Mouse (Mus musculus): ENCODE measurements around the gene Fam161a. TPM values are rescaled to one million over a fixed set of nuclear protein-coding genes. Genes with fewer than 3 reads are reported as not detected.

Fam161a gene
- total and polyA plus RNA-seq, 2 experiments, result 1.0 to 3.8 TPM

DNA sequence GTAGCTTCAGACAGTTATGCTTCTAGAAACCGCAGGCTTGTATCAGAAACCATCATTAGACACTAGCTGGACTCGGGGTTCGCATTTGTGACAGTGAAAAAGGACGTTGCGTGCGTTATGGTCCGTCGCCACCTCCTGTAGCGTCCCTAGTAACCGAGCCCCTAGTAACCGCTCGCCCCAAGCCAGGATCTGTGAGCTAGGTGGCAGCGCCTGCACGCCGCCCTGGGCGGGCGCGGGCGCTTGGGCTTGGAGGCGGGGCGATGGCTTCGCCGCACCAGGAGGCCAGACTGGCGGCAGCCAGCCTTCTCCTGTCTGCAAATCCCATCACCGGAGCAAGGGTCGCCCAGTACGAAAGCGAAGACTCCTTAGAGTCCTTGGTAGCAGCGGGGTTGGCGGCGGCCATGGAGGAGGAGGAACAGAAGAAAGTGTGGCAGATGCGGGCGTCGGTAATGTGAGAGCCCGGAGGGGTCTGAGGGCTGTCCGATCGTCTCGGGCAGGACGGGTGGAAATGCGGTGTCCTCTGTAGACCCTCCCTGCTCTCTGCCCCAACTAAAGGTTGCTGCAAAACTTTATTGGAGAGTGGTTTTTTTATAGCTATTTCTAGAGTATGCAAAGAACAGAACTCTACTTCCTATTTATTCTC is 971 bp downstream of the Fam161a start:
- Histone ChIP-seq H3K79me2 (ENCODE audit: control insufficient read depth, insufficient read depth, low read length) (no peaks in the 10 kb centered on the region), H3K27me3 (ENCODE audit: control insufficient read depth, insufficient read depth, low read length) (no peaks in the 10 kb centered on the region), H3K9ac (ENCODE audit: low read depth, low read length) (peak overlapping the region; percentile 80), H3K27ac (replicated peaks; ENCODE audit: insufficient read depth, low read depth, low read length) (peak overlapping the region; percentile 59; the same call in 1 of the 2 replicates), H3K36me3 (ENCODE audit: control insufficient read depth, insufficient read depth, low read length) (peaks cover 15% of the 10 kb centered on the region), H3K4me3 (ENCODE audit: insufficient read depth, low read depth, low read length) (peak overlapping the region; percentile 76), H3K4me1 (ENCODE audit: control insufficient read depth, insufficient read depth, low read length) (peaks cover 2% of the 10 kb centered on the region; the same call in 1 of the 2 replicates)
- TF ChIP-seq POLR2A (IDR thresholded peaks at IDR 0.05; ENCODE audit: extremely low read depth, insufficient read depth, low read length), result peak; percentile 49; the same call in 1 of the 2 replicates
- peak; percentile 23; the same call in 1 of the 2 replicates for TF ChIP-seq CTCF (IDR thresholded peaks at IDR 0.05; ENCODE audit: low read depth, low read length)
- peak; percentile 61 for DNase-seq (ENCODE audit: extremely low read depth, low read depth, low spot score)
- under 1% methylated on average over 40 of the region's 40 CpGs for WGBS

- WGBS, result 9% methylated on average over 4 of the region's 4 CpGs
- TF ChIP-seq CTCF (IDR thresholded peaks at IDR 0.05; ENCODE audit: low read depth, low read length) (no peak), POLR2A (IDR thresholded peaks at IDR 0.05; ENCODE audit: extremely low read depth, insufficient read depth, low read length) (no peak)
- H3K4me1 ChIP-seq (ENCODE audit: control insufficient read depth, insufficient read depth, low read length), result peaks cover 2% of the 10 kb centered on the region; the same call in 1 of the 2 replicates
- no peaks in the 10 kb centered on the region for H3K27me3 ChIP-seq (ENCODE audit: control insufficient read depth, insufficient read depth, low read length)
- DNase-seq (ENCODE audit: extremely low read depth, low read depth, low spot score), result no peak
- H3K27ac ChIP-seq (replicated peaks; ENCODE audit: insufficient read depth, low read depth, low read length), result no peak overlapping the region
- H3K4me3 ChIP-seq (ENCODE audit: insufficient read depth, low read depth, low read length), result no peak overlapping the region
- H3K79me2 ChIP-seq (ENCODE audit: control insufficient read depth, insufficient read depth, low read length), result no peaks in the 10 kb centered on the region
- no peak overlapping the region for H3K9ac ChIP-seq (ENCODE audit: low read depth, low read length)
- H3K36me3 ChIP-seq (ENCODE audit: control insufficient read depth, insufficient read depth, low read length), result peaks cover 10% of the 10 kb centered on the region
These were observed 1.5 kb downstream of the Fam161a start for GRCm38 (mm10) chr11:23008824-23009200.

DNA sequence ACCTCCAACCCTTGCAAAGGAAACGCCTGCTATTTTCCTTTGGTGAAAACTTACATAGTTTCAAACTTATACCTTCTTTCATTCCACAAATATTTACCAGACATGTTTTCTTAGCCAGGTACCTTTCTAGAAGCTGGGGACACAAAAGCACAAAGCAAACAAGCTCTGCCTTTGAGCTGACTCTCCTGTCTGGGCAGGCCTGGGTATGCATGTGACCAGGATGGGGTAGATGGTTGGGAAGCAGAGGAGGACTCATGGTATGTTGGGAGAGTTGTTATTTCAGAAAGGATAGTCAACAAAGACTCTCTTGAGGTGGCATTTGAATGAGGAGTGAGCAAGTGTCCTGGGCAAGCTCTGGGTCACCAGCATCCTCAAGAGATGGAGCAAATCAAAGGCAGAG is 5.8 kb downstream of the Fam161a start:
- no peak overlapping the region for H3K4me3 ChIP-seq (ENCODE audit: insufficient read depth, low read depth, low read length)
- no peaks in the 10 kb centered on the region for H3K4me1 ChIP-seq (ENCODE audit: control insufficient read depth, insufficient read depth, low read length)
- no peak overlapping the region for H3K9ac ChIP-seq (ENCODE audit: low read depth, low read length)
- 77% methylated on average over 1 of the region's 1 CpGs for WGBS
- no peaks in the 10 kb centered on the region for H3K27me3 ChIP-seq (ENCODE audit: control insufficient read depth, insufficient read depth, low read length)
- no peaks in the 10 kb centered on the region for H3K36me3 ChIP-seq (ENCODE audit: control insufficient read depth, insufficient read depth, low read length)
- H3K27ac ChIP-seq (replicated peaks; ENCODE audit: insufficient read depth, low read depth, low read length), result no peak overlapping the region
- TF ChIP-seq CTCF (IDR thresholded peaks at IDR 0.05; ENCODE audit: low read depth, low read length), result no peak
- TF ChIP-seq POLR2A (IDR thresholded peaks at IDR 0.05; ENCODE audit: extremely low read depth, insufficient read depth, low read length), result no peak
- H3K79me2 ChIP-seq (ENCODE audit: control insufficient read depth, insufficient read depth, low read length), result no peaks in the 10 kb centered on the region
- DNase-seq (ENCODE audit: extremely low read depth, low read depth, low spot score), result no peak

DNA sequence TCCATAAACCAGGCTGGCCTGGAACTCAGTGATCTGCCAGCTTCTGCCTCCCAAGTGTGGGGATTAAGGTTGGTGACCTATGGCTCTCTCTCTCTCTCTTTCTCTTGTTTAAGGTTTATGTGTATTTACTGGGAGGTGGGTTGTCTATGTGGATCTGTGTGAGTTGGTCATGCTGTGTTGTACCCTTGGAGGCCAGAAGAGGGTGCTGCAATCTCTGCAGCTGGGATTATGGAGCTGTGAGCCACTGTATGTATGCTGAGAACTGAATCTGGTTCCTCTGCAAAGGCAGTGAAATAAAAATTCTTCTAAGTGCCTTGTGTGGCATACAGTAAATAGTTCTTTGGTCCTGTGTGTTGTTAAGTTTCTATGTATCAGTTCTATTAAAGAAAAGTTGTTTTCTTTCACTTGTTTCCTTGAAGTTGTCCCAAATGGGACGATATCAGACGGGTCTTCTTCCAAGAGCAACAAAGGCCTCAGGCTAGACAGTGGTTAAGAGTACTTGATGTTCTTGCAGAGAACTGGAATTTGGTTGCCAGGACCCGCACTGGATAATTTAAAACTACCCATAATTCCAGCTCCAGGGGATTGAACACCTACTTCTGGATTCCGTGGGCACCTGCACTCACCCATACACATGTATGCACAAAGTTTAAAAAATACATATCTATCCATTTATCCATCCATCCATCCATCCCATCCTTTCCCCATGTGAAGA is 6.4 kb downstream of the Fam161a start:
- TF ChIP-seq POLR2A (IDR thresholded peaks at IDR 0.05; ENCODE audit: extremely low read depth, insufficient read depth, low read length), result no peak
- TF ChIP-seq CTCF (IDR thresholded peaks at IDR 0.05; ENCODE audit: low read depth, low read length), result peak; percentile 62; the same call in 1 of the 2 replicates
- Histone ChIP-seq H3K4me1 (ENCODE audit: control insufficient read depth, insufficient read depth, low read length) (no peaks in the 10 kb centered on the region), H3K27me3 (ENCODE audit: control insufficient read depth, insufficient read depth, low read length) (no peaks in the 10 kb centered on the region), H3K27ac (replicated peaks; ENCODE audit: insufficient read depth, low read depth, low read length) (no peak overlapping the region), H3K9ac (ENCODE audit: low read depth, low read length) (no peak overlapping the region), H3K36me3 (ENCODE audit: control insufficient read depth, insufficient read depth, low read length) (peaks cover 2% of the 10 kb centered on the region; the same call in 1 of the 2 replicates), H3K79me2 (ENCODE audit: control insufficient read depth, insufficient read depth, low read length) (no peaks in the 10 kb centered on the region), H3K4me3 (ENCODE audit: insufficient read depth, low read depth, low read length) (no peak overlapping the region)
- DNase-seq (ENCODE audit: extremely low read depth, low read depth, low spot score), result peak; percentile 28
- 96% methylated on average over 4 of the region's 4 CpGs for WGBS

DNA sequence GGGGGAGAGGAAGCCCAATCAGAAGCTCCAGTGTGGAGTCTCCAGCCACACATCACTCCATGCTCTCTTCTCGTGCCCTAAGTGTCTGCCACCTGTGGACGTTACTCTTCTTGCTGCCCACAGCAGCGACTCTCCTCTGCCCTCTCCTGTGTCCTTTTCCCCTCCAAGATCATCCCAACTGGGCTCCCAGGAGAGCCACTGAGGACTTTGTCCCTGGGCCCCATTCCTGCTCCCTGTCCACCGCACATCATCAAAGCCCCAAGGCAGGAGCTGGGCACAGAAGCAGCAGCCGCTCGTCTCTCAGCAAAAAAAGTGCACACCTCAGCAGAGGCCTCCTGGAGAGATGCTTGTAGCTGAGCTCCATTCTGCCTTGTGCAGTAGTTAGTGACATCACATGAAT is 7.7 kb downstream of the Fam161a start:
- no peak overlapping the region for H3K9ac ChIP-seq (ENCODE audit: low read depth, low read length)
- H3K4me1 ChIP-seq (ENCODE audit: control insufficient read depth, insufficient read depth, low read length), result no peaks in the 10 kb centered on the region
- no peaks in the 10 kb centered on the region for H3K27me3 ChIP-seq (ENCODE audit: control insufficient read depth, insufficient read depth, low read length)
- H3K79me2 ChIP-seq (ENCODE audit: control insufficient read depth, insufficient read depth, low read length), result no peaks in the 10 kb centered on the region
- H3K36me3 ChIP-seq (ENCODE audit: control insufficient read depth, insufficient read depth, low read length), result peaks cover 2% of the 10 kb centered on the region; the same call in 1 of the 2 replicates
- TF ChIP-seq CTCF (IDR thresholded peaks at IDR 0.05; ENCODE audit: low read depth, low read length), result no peak
- WGBS, result 83% methylated on average over 6 of the region's 6 CpGs
- no peak for DNase-seq (ENCODE audit: extremely low read depth, low read depth, low spot score)
- H3K27ac ChIP-seq (replicated peaks; ENCODE audit: insufficient read depth, low read depth, low read length), result no peak overlapping the region
- no peak overlapping the region for H3K4me3 ChIP-seq (ENCODE audit: insufficient read depth, low read depth, low read length)

GRCm38 (mm10) chr11:23017943-23018342 is 10.6 kb downstream of the Fam161a start:
- Histone ChIP-seq H3K9ac (ENCODE audit: low read depth, low read length) (no peak overlapping the region), H3K27ac (replicated peaks; ENCODE audit: insufficient read depth, low read depth, low read length) (no peak overlapping the region), H3K36me3 (ENCODE audit: control insufficient read depth, insufficient read depth, low read length) (peaks cover 2% of the 10 kb centered on the region; the same call in 1 of the 2 replicates), H3K79me2 (ENCODE audit: control insufficient read depth, insufficient read depth, low read length) (no peaks in the 10 kb centered on the region), H3K4me1 (ENCODE audit: control insufficient read depth, insufficient read depth, low read length) (no peaks in the 10 kb centered on the region), H3K27me3 (ENCODE audit: control insufficient read depth, insufficient read depth, low read length) (no peaks in the 10 kb centered on the region), H3K4me3 (ENCODE audit: insufficient read depth, low read depth, low read length) (no peak overlapping the region)
- 94% methylated on average over 4 of the region's 4 CpGs for WGBS
- no peak for DNase-seq (ENCODE audit: extremely low read depth, low read depth, low spot score)
- TF ChIP-seq CTCF (IDR thresholded peaks at IDR 0.05; ENCODE audit: low read depth, low read length) (no peak), POLR2A (IDR thresholded peaks at IDR 0.05; ENCODE audit: extremely low read depth, insufficient read depth, low read length) (no peak)
